Mouse (Mus musculus) olfactory bulb, adult 2 months (tissue): ENCODE data around the gene Rhou.

Source experiments
- CTCF ChIP-seq: fragments of 200-500 bp; IDR thresholded peaks from 2 replicates; pipeline ENCODE4 v1.5.1; 2012; ENCODE audit warnings: low read depth, mild to moderate bottlenecking, low read length, moderate library complexity; ENCODE audit not compliant: insufficient read depth
- POLR2A ChIP-seq: fragments of 200-500 bp; IDR thresholded peaks from 2 replicates; pipeline ENCODE4 v1.6.1; 2012; ENCODE audit warnings: mild to moderate bottlenecking, low read depth, low read length, moderate library complexity; ENCODE audit not compliant: insufficient read depth

GRCm38 (mm10) chr8:123685477-123685876 is 31.7 kb downstream of the Rhou start:
- TF ChIP-seq CTCF (no peak), POLR2A (no peak)
